Comparison of ENCODE assay signal across 13 mouse cellular contexts in genomic region chr12:27646497-27647307, GRCm38 (mm10).
DNase-seq lines count a peak whose midpoint lies in the region; ATAC-seq and TF ChIP-seq lines count a peak whose summit lies in the region.
"Had no signal": no experiment of that assay in that cellular context is flagged by ENCODE, and none has a peak within 500 bp of the region (broad histone marks: within the 10 kb centered on the region; RNA-seq: fewer than 3 reads in every experiment).

No protein-coding gene starts in this region.

- H3K9me3 ChIP-seq in kidney, postnatal 0 days (replicated peaks; ENCODE audit: low read length) = no peaks in the 10 kb centered on the region
- H3K9me3 ChIP-seq in kidney, embryonic 15.5 days (replicated peaks) = no peaks in the 10 kb centered on the region
- no peaks in the 10 kb centered on the region for H3K9me3 ChIP-seq in forebrain, embryonic 14.5 days (replicated peaks; ENCODE audit: control insufficient read depth, low read length)
- H3K9me3 ChIP-seq in midbrain, embryonic 13.5 days = no peaks in the 10 kb centered on the region
- H3K9me3 ChIP-seq: liver, embryonic 12.5 days; megakaryocyte, embryonic 14.5 days had no signal

- no peaks in the 10 kb centered on the region for H3K4me1 ChIP-seq in kidney, postnatal 0 days (replicated peaks; ENCODE audit: insufficient read depth, low read length)
- H3K4me1 ChIP-seq in kidney, embryonic 15.5 days = 0 out of 2 replicates have a peak, but pooled peaks cover 2% of the 10 kb centered on the region
- H3K4me1 ChIP-seq in forebrain, embryonic 14.5 days (ENCODE audit: control insufficient read depth, insufficient read depth, low read length) = peaks cover 8% of the 10 kb centered on the region; the same call in 1 of the 2 replicates
- peaks cover 12% of the 10 kb centered on the region; the same call in 1 of the 2 replicates for H3K4me1 ChIP-seq in midbrain, embryonic 13.5 days (replicated peaks)
- H3K4me1 ChIP-seq: liver, embryonic 12.5 days; megakaryocyte, embryonic 14.5 days had no signal

- H3K36me3 ChIP-seq in kidney, postnatal 0 days (ENCODE audit: insufficient read depth, low read length) = no peaks in the 10 kb centered on the region
- no peaks in the 10 kb centered on the region for H3K36me3 ChIP-seq in kidney, embryonic 15.5 days
- no peaks in the 10 kb centered on the region for H3K36me3 ChIP-seq in forebrain, embryonic 14.5 days (ENCODE audit: control insufficient read depth, insufficient read depth, low read length)
- no peaks in the 10 kb centered on the region for H3K36me3 ChIP-seq in midbrain, embryonic 13.5 days
- H3K36me3 ChIP-seq: liver, embryonic 12.5 days had no signal

- DNase-seq in kidney, postnatal 0 days (ENCODE audit: low spot score) = peak; percentile 29
- DNase-seq in brain, adult 2 months (ENCODE audit: low read depth, low spot score) = peak; percentile 20
- peak; percentile 91 for DNase-seq in forebrain, embryonic 14.5 days (ENCODE audit: low spot score)
- no peak for DNase-seq in right cerebral cortex, postnatal 10 days (ENCODE audit: low spot score in 2 of 2)
- DNase-seq in urinary bladder, postnatal 10 days (ENCODE audit: low spot score) = no peak
- DNase-seq in frontal cortex, postnatal 25 days (ENCODE audit: low spot score in 2 of 2) = no peak
- DNase-seq: cerebellum, adult 11-12 months; thymus, adult 2 months had no signal

- H3K27ac ChIP-seq in kidney, postnatal 0 days = no peak overlapping the region
- no peak overlapping the region for H3K27ac ChIP-seq in kidney, embryonic 15.5 days
- H3K27ac ChIP-seq in forebrain, embryonic 14.5 days (ENCODE audit: low read depth, low read length) = peak overlapping the region; percentile 68
- H3K27ac ChIP-seq in midbrain, embryonic 13.5 days = peak overlapping the region; percentile 41; the same call in 1 of the 2 replicates
- H3K27ac ChIP-seq: liver, embryonic 12.5 days had no signal

- no peak for TF ChIP-seq CTCF in kidney, postnatal 0 days (IDR thresholded peaks at IDR 0.05; ENCODE audit: low read depth)

- WGBS in kidney, postnatal 0 days = 44% methylated on average over 11 of the region's 11 CpGs
- 51% methylated on average over 11 of the region's 11 CpGs for WGBS in kidney, embryonic 15.5 days
- WGBS in forebrain, embryonic 14.5 days = 4% methylated on average over 11 of the region's 11 CpGs
- 44% methylated on average over 11 of the region's 11 CpGs for WGBS in midbrain, embryonic 13.5 days

- H3K4me2 ChIP-seq in kidney, postnatal 0 days (ENCODE audit: low read length) = no peak overlapping the region
- H3K4me2 ChIP-seq in kidney, embryonic 15.5 days = no peak overlapping the region
- no peak overlapping the region for H3K4me2 ChIP-seq in forebrain, embryonic 14.5 days (ENCODE audit: low read length)
- H3K4me2 ChIP-seq in midbrain, embryonic 13.5 days (replicated peaks) = no peak overlapping the region
- H3K4me2 ChIP-seq: liver, embryonic 12.5 days had no signal

- H3K9ac ChIP-seq in kidney, postnatal 0 days (ENCODE audit: low read depth, low read length) = no peak overlapping the region
- H3K9ac ChIP-seq in kidney, embryonic 15.5 days = no peak overlapping the region
- H3K9ac ChIP-seq in forebrain, embryonic 14.5 days (ENCODE audit: low read length) = no peak overlapping the region
- H3K9ac ChIP-seq in midbrain, embryonic 13.5 days (replicated peaks) = no peak overlapping the region
- H3K9ac ChIP-seq: liver, embryonic 12.5 days had no signal

- H3K4me3 ChIP-seq in kidney, postnatal 0 days (replicated peaks; ENCODE audit: low read depth, low read length) = no peak overlapping the region
- no peak overlapping the region for H3K4me3 ChIP-seq in kidney, embryonic 15.5 days (replicated peaks)
- H3K4me3 ChIP-seq in forebrain, embryonic 14.5 days (ENCODE audit: low read depth, low read length) = no peak overlapping the region
- no peak overlapping the region for H3K4me3 ChIP-seq in midbrain, embryonic 13.5 days (replicated peaks)
- H3K4me3 ChIP-seq: liver, embryonic 12.5 days; megakaryocyte, embryonic 14.5 days had no signal

- ATAC-seq in kidney, postnatal 0 days (replicated peaks; ENCODE audit: low FRiP score, low read depth) = no peak
- no peak for ATAC-seq in kidney, embryonic 15.5 days (replicated peaks; ENCODE audit: low FRiP score)
- ATAC-seq in forebrain, embryonic 14.5 days = peak; percentile 93
- peak; percentile 77; the same call in 1 of the 2 replicates for ATAC-seq in midbrain, embryonic 13.5 days
- ATAC-seq: intestine, postnatal 0 days; liver, embryonic 12.5 days had no signal

- H3K27me3 ChIP-seq in kidney, postnatal 0 days (ENCODE audit: insufficient read depth, low read length) = no peaks in the 10 kb centered on the region
- no peaks in the 10 kb centered on the region for H3K27me3 ChIP-seq in kidney, embryonic 15.5 days
- H3K27me3 ChIP-seq in forebrain, embryonic 14.5 days (replicated peaks; ENCODE audit: control insufficient read depth, insufficient read depth, low read length) = no peaks in the 10 kb centered on the region
- no peaks in the 10 kb centered on the region for H3K27me3 ChIP-seq in midbrain, embryonic 13.5 days
- H3K27me3 ChIP-seq: megakaryocyte, embryonic 14.5 days had no signal

Comparison
In these comparisons a context has a peak if more than half of its experiments do, and no peak if none do; other contexts are left out.
1. ATAC-seq: peak in forebrain, embryonic 14.5 days (single experiment) and midbrain, embryonic 13.5 days (single experiment); none in kidney, postnatal 0 days (single experiment) and kidney, embryonic 15.5 days (single experiment).
2. DNase-seq: peak in kidney, postnatal 0 days (single experiment), brain, adult 2 months (single experiment) and forebrain, embryonic 14.5 days (single experiment); none in right cerebral cortex, postnatal 10 days (0 of 2), urinary bladder, postnatal 10 days (single experiment) and frontal cortex, postnatal 25 days (0 of 2).
3. H3K27ac ChIP-seq: peak in forebrain, embryonic 14.5 days (single experiment) and midbrain, embryonic 13.5 days (single experiment); none in kidney, postnatal 0 days (single experiment) and kidney, embryonic 15.5 days (single experiment).